Mouse (Mus musculus) heart, postnatal 0 days (tissue): Measurements from ENCODE around the gene Arl5a.

Source experiments
- CTCF ChIP-seq: IDR thresholded peaks from 2 replicates; pipeline ENCODE4 v1.5.1; 2016; ENCODE audit warnings: antibody characterized with exemption, control low read depth, low read depth
- EP300 ChIP-seq: IDR thresholded peaks from 2 replicates; pipeline ENCODE4 v1.6.1; 2016; ENCODE audit warnings: antibody characterized with exemption, low read depth

GRCm38 (mm10) chr2:52448916-52449315 lies 24.2 kb upstream of the Arl5a start:
- TF ChIP-seq CTCF, result no peak
- TF ChIP-seq EP300, result no peak
